Mouse (Mus musculus) stomach, postnatal 0 days (tissue): ENCODE measurements around the gene Aire.

Experiments
- CTCF ChIP-seq: IDR thresholded peaks from 2 replicates; pipeline ENCODE4 v1.5.1; 2016; ENCODE audit warnings: antibody characterized with exemption, low read depth, mild to moderate bottlenecking, moderate library complexity
- EP300 ChIP-seq: optimal IDR thresholded peaks from 2 replicates; pipeline ENCODE3; 2016; ENCODE audit warnings: antibody characterized with exemption

DNA sequence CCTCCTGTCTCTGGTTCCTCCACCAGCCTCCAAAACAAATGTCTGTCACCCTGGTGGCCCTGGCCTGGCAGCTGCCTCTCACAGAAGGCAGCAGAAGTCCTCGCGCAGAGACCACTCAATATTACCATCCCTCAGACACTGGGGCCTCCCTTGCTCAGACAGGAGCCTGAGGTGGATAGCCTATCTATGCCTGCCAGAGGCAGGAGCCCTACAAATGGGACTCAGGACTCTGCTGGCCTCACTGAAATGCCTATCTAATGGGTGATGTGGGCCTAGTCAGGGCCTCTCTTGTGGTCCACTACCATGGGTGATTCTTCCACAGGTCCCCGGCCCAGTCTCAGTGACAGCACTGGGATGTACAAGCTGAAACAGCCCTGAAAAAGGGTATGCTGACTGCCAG, 35.2 kb downstream of the Aire start:
- TF ChIP-seq CTCF (no peak), EP300 (no peak)
